Mouse (Mus musculus) cerebellum, postnatal 4 days (tissue): ENCODE data around the gene Slc7a14.

Source experiments
- DNase-seq, 2 experiments: peaks; one replicate each; pipeline ENCODE4 v3.0.0; 2022; ENCODE audit warnings: low spot score in 2 of 2, mixed read lengths in 1 of 2

Slc7a14 gene

DNA sequence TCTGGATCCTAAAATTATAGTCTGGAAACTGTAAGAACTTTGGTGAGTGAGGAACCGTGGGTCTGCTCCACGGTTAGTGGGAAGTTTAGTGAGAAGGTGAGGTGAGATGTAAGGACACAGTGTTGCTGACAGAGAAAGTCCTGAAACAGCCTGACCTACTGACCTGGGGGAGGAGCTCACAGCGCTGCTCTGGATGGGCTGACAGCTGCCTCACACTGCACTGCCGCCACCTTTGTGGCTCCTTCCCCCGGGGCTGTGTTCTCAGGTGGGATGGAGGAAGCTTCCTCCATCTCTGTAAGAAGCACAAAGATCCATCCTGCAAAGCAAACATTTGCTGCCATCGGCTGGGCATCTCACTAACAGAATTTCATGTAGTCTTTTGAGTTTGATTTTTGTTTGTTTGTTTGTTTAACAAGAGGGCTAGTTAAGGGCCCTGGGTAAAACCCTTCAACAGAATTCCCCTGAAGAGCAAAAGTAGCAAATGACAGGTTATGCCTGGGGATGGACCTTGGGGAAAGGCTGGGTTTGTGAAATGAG lies 101.7 kb downstream of the Slc7a14 start:
- no peak for DNase-seq

- DNase-seq = no peak
Observed at GRCm38 (mm10) chr3:31208046-31208445, 102.1 kb downstream of the Slc7a14 start.

- DNase-seq = no peak
Observed at GRCm38 (mm10) chr3:31205167-31205566, 105.0 kb downstream of the Slc7a14 start.

GRCm38 (mm10) chr3:31203947-31204346 lies 106.2 kb downstream of the Slc7a14 start:
- DNase-seq = no peak

DNA sequence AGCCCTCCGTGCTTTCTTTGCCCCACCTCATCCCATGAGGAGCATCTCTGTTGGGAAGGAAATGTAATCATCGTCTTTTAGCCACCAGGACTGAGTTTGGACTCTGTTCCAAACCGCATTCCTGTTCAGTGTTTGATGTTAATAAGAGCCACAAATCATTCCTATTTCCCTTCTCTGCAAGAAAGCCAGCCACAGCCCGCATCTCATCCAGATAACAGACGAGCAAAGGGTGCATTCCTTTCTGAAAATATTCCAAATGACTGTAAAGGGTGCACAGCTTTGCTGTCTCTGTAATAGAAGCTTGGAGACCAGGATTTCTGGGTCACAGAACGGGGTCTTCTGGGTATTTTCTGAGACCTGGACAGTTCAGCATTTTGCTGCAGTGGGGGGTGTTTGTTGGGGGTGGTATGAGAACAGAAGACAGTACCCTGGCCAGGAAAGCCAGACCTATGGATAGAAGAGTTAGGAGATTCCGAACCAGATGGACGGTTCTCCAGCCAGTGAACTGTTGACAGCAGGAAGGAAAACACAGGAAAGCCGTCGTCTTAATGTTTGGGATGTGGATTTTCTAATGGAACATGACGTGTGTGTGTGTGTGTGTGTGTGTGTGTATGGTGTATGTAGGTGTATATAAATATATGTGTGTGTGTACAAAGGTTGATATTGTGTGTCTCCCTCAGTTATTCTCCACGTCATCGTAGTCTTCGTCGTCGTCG lies 110.9 kb downstream of the Slc7a14 start:
- DNase-seq = no peak

DNA sequence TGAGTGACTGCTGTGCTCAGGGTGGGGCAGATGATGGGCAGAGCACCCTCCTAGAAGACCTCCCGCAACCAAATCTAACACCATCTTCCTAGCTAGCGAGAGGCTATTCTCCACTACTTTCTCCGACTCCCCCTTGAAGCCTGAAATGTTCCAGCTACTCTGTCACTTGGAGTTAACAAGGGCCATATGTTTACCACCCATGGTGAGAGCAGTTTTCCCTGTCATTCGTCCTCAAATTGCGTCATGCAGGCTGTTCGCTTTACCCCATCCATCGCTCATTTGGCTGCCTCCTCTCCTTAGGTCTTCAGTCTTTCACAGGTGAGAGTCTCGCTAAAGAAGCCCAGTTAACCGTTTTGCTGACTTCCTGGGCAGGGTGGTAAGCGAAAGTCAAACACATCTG lies 118.8 kb downstream of the Slc7a14 start:
- no peak for DNase-seq

GRCm38 (mm10) chr3:31190342-31190741 lies 119.8 kb downstream of the Slc7a14 start:
- DNase-seq = no peak

DNA sequence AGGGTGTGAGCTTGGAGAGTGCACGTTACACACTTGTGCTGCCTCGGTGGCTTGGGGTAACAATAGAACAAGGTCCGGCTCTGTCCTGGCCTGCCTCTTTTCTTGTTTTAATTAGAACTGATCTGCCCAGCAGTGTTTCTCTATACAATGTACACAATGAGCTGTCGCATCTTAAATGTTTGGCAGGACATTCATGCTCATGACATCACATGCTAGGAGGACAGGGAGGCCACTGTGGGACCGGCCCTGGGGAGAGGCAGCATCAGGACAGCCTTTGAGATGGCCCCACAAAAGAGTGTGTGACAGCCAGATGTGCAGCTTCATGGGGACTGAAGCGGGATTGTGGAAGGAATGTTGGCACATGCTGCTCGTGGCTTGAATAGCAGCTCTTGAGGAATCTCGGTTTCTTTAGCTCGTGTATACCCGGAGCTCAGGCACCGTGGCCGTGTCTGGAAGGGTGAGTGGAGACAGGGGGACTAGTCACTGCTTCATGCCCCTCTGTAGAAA lies 143.8 kb downstream of the Slc7a14 start:
- DNase-seq = no peak

DNA sequence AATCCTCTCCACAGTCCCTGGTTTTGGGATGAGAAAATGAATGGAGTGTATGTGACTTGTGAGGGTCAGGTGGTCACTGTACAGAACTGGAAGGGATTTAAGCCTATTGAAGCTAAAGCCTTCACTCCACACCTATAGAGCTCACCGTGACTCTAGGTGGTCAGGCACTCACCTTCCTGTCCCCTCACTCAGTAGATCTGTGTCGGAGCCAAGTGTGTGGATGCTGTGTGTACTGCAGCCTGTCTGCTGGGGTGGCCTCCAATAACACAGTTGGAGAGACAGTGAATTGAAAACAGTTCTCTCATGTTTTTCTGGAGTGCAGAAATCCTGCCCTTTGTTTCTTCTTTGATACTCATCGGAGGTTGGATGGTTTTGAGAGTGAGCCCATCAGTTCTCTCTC lies 144.4 kb downstream of the Slc7a14 start:
- DNase-seq = no peak

GRCm38 (mm10) chr3:31162860-31163259 lies 147.3 kb downstream of the Slc7a14 start:
- no peak for DNase-seq

GRCm38 (mm10) chr3:31161336-31161735 lies 148.8 kb downstream of the Slc7a14 start:
- no peak for DNase-seq

DNA sequence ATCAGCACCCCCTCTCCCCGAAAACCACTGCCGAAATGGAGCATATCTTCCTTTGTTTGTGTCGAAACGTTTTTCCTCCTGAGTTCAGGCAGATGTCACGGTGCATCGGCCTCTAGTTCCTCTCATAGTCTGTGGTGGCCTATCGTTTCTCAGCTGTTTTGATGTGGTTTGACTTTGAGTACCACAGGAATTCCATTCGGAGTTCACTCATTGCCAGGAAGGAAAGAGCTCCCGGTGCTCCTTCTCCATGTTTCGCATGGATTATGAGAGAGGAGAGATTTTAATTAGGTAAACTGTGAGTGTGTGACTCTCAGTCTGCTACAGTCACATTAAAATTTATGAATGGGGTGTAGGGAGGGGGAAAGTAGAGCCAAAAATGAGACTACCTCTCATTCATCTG lies 150.1 kb downstream of the Slc7a14 start:
- no peak for DNase-seq

DNA sequence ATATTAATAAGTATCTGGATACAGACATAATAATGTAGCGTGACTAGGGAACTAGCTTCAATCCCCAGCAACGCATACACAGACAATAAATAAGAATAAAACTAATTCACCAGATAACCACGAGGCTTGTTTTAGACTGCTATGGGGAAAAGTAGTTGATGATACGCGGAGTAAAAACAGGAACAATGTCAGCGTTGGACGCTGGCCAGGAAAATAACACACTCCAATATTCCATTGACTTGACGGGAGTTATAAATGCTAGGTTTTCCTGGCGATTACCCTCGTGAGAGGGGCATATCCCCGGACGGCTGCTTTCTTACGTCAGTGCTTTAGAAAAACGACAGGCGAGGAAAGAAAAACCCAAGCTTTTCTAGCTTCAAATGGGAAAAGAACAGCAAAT lies 152.4 kb downstream of the Slc7a14 start:
- DNase-seq = no peak

- DNase-seq = no peak
Observed at GRCm38 (mm10) chr3:31156126-31156525, 154.1 kb downstream of the Slc7a14 start.
